Mouse (Mus musculus) G1E (cell line): ENCODE data around the gene Prss50.

ENCODE experiments used
- CTCF ChIP-seq: IDR thresholded peaks from 2 replicates; pipeline ENCODE4 v1.5.1; 2012; ENCODE audit warnings: low read depth, low read length, inconsistent platforms, mixed read lengths
- GATA1 ChIP-seq: IDR thresholded peaks from 2 replicates; pipeline ENCODE4 v1.6.1; 2012; ENCODE audit warnings: borderline replicate concordance, low read length, inconsistent platforms, mixed read lengths
- TAL1 ChIP-seq: conservative IDR thresholded peaks from 2 replicates; pipeline ENCODE4 v1.6.1; 2012; ENCODE audit warnings: low read depth, low read length, inconsistent platforms, mixed read lengths

- TF ChIP-seq CTCF = no peak
- TF ChIP-seq GATA1 = no peak
- TF ChIP-seq TAL1 = no peak
Measured at GRCm38 (mm10) chr9:110895507-110895906, 37.7 kb downstream of the Prss50 start.
